Mouse (Mus musculus): Measurements from ENCODE around the gene Iqca. TPM values are rescaled to one million over a fixed set of nuclear protein-coding genes. Genes with fewer than 3 reads are reported as not detected.
A peak's percentile ranks its signal among the peaks of the same experiment; 100 is the strongest.

Gene Iqca
- not detected for total RNA-seq (2022)

DNA sequence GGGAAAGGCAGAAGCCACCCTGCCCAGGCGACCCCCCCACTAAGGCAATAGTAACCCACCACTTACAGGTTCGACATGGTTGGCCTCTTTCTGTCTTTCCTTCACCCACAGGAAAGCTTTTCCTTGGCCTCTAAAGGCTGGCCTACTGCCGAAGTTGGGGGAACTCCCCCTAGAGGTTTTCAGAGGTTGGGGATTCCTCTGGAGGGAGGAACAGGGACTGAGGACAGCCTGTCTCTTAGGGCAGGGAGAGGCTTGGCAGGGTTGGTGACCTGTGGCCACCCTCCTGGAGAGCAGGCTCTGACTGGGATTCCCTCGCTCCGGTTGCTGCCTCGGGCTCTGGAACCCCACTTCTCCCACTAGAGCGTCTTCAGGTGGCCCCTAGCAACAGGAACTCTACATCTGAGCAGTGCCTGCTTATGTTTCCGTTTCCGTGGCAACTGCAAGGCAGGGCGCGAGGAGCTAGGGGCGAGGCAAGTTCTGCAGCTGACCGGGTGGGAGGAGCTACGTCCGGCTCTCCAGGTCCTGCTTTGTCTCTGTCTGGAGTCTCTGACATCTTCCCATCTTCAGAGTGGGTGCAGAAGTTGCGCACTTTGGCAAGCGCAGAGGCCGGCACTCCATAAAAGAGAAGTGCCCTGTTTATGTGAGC is at the start of gene Iqca:
Gene Iqca (minus strand): TSS at position 303 of the 646 bp plus-strand sequence.
- DNase-seq (ENCODE audit: low spot score) = peak; percentile 66

DNA sequence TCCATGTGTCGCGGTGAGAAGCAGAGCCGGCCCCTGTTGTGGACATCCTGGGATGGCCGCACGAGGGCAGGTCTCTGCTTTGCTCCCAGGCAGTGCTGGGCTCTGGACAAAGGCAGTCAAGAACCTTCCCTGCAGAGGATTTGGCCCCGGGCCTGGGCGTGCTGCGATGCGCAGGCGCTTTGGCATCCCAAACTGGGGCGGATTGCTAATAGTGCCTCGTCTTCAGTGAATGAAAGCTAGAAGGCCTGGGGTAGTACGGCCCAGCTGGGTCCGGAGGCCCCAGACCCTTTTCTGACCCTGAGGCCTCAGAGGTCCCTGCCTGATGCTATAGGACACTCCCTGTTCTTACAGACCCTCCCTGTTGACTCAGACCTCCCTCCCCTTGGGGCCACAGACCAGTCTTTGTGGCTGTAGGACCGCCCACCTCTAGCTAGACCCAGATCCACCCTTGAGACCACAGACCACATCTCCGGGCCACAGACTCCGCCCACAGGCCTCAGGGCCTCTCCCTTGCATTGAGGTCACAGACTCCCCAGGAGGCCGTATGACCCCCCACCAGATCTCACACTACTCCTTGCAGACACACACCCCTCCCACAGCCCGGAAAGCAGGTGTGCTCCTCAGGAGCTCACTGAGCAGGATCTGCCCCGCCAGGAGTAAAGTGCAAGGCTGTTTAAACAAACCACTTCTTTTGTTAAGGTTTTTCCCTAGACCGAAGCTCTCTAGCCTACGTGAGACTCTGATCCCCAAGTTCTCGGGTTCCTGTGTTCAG is 49.2 kb upstream of the Iqca start:
- peak; percentile 93 for DNase-seq (ENCODE audit: low spot score)

- DNase-seq (ENCODE audit: low spot score) = no peak
Observed at GRCm38 (mm10) chr1:90201655-90202054, 48.5 kb upstream of the Iqca start.

DNA sequence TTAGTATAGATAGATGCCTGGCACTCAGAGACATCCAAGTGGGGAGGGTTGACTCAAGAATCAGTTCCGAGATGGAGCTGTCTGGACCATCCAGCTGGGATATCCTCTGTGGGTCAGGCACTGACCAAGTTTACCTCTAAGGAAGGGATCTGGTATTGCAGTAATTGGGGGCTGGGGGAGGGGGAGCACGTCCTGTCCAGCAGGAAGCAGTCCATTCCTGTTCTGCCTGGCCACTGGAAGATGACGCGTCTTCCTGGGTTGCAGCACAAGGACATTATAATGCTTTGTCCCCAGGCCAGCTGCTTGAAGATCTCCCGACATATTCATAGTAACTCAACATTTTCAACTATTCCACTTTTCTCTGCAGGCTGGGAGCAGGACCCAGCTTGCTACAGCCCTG is 48.0 kb upstream of the Iqca start:
- DNase-seq (ENCODE audit: low spot score) = peak; percentile 31

- no peak for DNase-seq (ENCODE audit: low spot score)
Observed at GRCm38 (mm10) chr1:90189046-90189445, 35.8 kb upstream of the Iqca start.

DNA sequence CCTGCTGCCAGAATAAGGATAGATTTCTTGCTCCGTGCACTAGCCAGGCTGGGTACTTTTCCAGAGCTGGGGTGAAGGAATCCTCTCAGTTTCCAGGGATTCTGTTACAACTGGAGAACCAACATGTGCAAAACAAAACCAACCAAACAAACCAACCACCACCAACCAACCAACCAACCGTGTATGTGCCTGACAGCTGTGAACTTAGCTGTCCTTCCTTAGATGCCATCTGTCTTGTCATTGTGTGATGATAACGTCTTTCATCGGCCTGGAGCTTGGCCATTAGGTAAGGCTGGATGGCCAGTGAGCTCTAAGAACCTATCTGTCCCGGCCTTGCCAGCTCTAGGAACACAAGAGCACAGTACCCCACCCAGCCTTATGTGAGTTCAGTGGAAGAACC is 33.7 kb upstream of the Iqca start:
- no peak for DNase-seq (ENCODE audit: low spot score)

DNA sequence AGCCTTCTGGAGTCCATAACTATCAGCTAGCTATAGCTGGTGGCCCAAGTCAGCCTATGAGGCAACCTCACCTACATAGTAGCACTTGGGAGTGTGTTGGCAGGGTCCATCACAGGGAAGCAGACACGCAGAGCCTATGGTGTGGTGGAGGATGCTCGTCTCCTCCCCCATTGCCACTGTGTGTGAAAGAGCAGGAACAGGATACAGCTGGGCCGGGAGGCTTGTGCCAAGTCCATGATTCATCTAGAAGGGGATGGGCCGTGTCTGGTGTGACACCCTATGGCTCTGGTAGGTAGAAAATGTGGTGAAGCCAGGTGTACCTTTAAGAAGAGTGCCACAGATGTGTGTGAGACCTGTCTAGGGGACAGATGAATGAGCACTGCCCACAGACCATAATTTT is 33.0 kb upstream of the Iqca start:
- peak; percentile 19 for DNase-seq (ENCODE audit: low spot score)

- no peak for DNase-seq (ENCODE audit: low spot score)
Observed at GRCm38 (mm10) chr1:90183602-90184001, 30.4 kb upstream of the Iqca start.

DNA sequence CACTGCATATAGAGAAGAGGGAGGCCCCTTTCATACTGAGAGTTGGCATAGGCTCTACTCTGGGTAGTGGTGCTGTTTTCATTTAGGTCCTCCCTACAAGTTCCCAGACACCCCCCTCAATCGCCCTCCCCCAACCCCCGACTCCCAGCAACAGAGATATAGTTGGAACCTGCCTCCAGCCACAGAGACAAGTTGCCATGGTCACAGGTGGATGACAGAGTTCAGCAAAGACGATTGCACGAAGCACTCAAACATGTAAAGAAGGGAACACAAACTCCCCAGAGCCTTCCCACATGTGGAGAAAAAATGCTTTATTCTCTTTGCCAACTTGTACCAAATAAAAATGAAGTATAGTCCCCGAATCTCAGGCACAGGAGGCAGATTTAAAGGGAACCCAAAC is 29.3 kb upstream of the Iqca start:
- no peak for DNase-seq (ENCODE audit: low spot score)

GRCm38 (mm10) chr1:90180966-90181699 is 27.9 kb upstream of the Iqca start:
- DNase-seq (ENCODE audit: low spot score) = no peak

DNA sequence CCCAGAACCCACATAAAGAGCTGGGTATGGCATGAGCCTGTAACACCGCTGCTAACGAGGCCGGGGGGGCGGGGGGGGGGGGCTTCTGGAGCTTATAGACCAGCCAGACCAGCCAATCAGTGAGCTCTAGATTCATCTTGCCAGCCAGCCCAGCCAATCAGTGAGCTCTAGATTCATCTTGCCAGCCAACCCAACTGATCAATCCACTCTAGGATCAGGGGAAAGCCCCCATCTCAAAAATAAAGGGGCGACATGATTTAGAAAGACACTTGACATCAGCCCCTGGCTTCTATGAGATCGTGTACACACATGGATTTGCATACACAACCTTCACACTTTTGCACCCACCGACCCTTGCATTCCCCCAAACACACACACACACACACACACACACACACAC is 27.3 kb upstream of the Iqca start:
- no peak for DNase-seq (ENCODE audit: low spot score)

- no peak for DNase-seq (ENCODE audit: low spot score)
Observed at GRCm38 (mm10) chr1:90177978-90178377, 24.8 kb upstream of the Iqca start.

GRCm38 (mm10) chr1:90177565-90177964 is 24.4 kb upstream of the Iqca start:
- DNase-seq (ENCODE audit: low spot score) = no peak

DNA sequence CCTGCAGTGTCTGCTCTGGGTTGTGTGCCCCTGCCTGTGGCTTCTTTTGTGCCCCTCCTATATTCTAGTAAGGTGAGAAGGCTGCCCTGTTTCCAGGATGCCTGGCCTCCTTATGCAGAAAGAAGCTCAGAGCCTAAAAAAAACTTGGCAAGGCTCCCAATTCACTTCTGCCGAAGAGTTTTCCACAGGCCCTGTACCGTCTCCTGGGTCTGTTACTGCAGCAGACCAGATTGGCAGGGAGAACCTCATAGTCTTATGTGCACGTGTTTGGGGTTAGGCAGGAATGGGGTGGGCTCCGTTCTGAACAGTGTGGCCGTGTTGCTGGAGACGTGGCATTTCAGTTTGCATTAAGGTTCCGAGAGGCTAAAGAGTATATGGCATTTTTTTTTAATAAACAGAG is 23.0 kb upstream of the Iqca start:
- DNase-seq (ENCODE audit: low spot score) = no peak

DNA sequence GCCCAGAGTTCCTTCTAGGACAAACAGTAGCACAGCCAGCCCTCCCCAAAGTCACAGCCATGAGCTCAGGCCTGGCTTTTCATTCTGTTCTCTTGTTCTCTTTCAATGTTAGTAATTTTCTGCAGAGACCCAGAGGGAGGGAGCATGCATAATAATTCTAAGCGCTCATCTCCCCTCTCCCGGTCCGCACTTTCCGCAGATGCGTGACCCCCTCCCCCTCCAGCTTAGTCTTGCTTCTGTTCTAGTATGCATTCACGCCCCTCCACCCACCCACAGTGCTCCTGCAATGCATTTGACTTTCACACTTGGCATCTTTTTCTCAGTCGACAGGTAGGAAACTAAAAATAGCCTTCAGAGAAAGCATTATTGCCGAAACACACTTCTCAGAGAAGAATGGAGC is 21.1 kb upstream of the Iqca start:
- no peak for DNase-seq (ENCODE audit: low spot score)

DNA sequence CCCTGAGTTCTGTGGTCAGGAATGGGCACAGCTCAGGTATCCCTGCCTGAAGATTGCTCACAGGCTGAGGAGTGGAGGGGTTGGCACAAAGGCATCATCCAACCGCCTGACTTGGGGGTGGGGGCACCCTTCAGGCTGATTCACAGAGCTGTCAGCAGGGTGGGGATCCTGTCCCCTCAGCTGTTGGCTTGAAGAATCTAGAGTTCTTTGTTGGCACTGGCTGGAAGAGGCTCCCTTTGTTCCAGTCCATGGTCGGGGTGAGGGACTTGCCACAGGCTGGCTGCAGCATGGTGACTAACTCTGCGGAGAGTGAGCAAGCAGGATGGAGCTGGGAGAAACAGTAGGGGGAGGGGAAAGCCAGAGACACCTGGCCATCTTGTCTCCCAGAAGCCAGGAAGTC is 11.1 kb upstream of the Iqca start:
- DNase-seq (ENCODE audit: low spot score) = no peak

DNA sequence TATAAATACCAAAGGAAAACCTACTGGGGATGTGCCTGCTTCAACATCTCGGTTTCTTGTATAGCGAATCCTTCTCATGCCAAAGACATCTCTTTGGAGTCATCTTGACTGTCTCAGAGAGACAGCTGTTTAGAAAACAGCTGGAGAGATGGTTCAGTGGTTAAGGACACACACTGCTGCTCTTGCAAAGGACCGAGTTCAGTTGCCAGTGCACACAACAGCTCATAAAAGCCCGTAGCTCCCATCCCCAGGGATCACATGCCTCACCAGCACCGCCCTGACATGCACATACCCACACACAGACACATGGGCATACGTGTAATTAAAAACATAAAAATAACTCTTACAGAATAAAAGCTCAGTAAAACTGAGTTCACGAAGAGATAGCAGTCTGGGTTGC is 10.0 kb upstream of the Iqca start:
- no peak for DNase-seq (ENCODE audit: low spot score)

DNA sequence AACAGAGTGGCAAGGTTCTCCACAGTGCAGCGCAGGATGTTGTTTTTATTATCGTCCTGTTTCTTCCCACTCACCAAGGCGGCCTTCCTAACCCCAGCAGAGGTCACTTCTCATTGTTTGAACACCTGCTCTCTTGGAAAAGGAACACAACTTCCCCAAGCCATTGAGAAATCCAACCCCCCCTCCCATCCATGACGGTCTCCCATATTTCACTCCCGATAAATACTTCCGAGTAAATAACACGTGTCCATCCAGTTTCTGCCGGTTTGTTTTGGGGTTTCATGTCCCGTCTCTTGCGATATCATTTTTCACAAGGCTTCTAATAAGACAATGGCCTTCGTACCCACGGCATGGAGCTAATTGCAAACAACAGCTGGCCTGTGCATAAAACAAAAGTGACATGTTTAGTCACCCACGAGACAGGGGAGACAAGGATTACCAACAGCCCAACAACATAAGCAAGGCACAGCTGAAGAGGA is 9.2 kb upstream of the Iqca start:
- DNase-seq (ENCODE audit: low spot score) = peak; percentile 63

GRCm38 (mm10) chr1:90161623-90162022 is 8.4 kb upstream of the Iqca start:
- peak; percentile 68 for DNase-seq (ENCODE audit: low spot score)

GRCm38 (mm10) chr1:90159927-90160326 is 6.7 kb upstream of the Iqca start:
- no peak for DNase-seq (ENCODE audit: low spot score)

GRCm38 (mm10) chr1:90156589-90156988 is 3.4 kb upstream of the Iqca start:
- DNase-seq (ENCODE audit: low spot score) = no peak

- no peak for DNase-seq (ENCODE audit: low spot score)
Observed at GRCm38 (mm10) chr1:90153787-90154186, 586 bp upstream of the Iqca start.

DNA sequence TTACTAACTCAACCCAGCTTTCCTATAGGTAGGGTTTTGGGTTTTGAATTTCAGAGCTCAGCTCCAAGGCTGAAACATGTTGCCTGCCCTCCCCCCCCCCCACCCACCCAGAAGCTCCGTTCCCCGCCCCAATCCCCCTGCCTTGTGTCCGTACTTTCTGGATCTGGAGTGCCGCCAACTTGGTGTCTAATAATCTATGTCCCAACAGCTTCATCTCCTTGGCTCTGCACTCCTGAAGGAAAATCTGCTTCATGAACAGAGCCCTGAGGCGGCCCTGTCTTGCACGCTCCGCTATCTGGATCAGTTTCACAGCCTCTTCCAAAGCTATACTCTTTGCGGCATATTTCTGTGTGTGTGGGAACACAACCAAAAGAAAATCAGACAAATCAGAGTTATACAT is 13.5 kb downstream of the Iqca start:
- DNase-seq (ENCODE audit: low spot score) = no peak
